Mouse (Mus musculus) cerebellum, postnatal 4 days (tissue): ENCODE results near the gene Olfr59.

ENCODE experiments used
- DNase-seq, 2 experiments: peaks; one replicate each; pipeline ENCODE4 v3.0.0; 2022; ENCODE audit warnings: low spot score in 2 of 2, mixed read lengths in 1 of 2

Olfr59 gene

GRCm38 (mm10) chr11:74283436-74283835, at the start of gene Olfr59:
TSS of gene Olfr59 (plus strand) at chr11:74283736.
- no peak for DNase-seq

DNA sequence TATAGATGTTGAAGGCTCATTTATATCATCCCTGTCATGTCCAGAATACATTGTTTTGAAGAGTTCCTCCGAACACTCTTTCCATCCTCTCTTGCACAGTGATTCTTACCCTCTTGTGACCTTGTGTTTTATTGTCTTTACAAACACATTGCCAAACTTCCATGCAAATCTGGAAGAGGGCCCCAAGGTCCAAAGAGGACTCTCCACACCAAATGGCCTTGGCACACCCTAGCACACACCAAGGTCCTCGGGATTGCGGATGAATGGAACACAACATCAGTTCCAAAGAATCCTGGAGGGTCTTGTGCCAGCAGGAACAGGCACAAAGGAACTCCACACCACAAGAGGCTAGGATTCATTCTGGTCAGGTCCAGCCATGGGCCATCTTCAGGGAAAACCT, 42.3 kb upstream of the Olfr59 start:
- DNase-seq = no peak

DNA sequence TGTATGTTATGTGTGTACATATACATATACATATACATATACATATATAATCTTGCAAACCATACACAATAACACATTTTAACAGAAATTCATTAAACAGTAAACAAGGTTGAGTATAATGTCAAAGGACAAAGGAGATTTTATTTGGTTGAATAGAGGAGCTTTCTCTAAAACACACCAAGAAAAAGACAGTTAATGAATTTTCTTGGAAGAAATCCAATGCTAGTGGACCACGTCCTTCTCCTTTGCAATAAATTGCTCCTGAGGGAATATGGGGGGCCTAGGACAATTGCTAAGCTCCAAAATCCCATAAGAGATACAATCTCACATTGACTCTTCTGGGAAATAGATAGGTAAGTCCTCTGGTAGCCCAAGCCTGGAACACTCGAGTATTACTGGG, 24.0 kb upstream of the Olfr59 start, which contains the start of gene Olfr406:
TSS of gene Olfr406 (plus strand) at position 301 of the 400 bp plus-strand sequence.
- DNase-seq = no peak

DNA sequence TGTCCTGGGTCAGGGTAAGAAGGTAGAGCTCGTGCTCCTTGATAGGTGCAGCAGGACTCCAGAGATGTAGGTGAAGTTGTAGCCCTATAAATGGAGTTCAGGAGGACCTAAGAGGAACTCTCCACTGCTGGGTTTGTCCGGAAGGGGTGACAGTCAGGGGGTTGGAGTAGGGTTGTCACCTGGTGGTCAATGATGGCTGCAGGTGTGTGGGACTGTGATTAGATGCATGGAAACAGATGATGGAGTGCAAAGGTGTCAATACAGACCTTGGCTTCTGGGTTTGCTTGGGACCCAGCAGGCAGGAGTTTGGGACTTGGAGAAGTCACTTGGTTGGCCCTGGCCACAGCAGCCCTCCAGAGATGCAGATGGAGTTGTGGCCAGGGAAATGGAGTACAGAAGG, 3.7 kb downstream of the Olfr59 start:
- DNase-seq = no peak

DNA sequence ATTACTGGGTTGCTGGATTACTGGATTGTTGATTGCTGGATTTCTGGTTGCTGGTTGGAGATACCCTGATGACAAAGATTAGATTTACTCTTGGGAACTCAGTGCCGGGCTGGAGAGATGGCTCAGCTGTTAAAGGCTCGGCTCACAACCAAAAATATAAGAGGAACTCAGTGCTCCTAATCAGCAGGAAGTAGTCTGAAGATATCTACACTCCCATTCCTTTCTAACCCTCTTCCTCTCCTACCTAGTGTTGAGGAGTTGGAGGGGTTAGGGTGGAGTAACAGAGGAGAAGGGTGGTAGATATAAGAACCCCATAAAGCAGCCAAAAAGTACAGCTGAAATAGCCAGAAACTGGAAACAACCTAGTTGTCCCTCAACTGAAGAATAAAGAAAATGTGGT, 42.5 kb downstream of the Olfr59 start:
- no peak for DNase-seq

DNA sequence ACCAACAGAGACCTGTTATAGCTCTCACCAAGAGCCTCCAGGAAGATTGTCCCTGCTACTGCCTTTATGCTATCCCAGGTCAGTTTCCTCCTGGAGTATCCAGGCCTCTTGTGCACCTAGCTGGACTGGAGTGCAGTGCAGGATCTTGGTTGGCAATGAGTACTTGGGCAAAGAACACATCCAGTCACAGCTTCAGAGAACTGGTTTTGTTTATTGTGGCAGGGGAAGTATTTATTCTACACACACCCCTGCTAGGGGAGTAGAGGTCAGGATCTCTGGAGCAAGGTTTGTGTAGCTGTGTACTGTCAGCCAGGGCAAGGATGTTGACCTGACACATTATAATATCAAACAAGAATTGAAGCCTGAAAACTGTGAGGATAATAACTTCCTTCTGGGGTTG, 45.2 kb downstream of the Olfr59 start:
- no peak for DNase-seq

GRCm38 (mm10) chr11:74337931-74338330, 54.4 kb downstream of the Olfr59 start, which contains the start of gene Olfr410:
TSS of gene Olfr410 (minus strand) at chr11:74338031.
- DNase-seq = no peak
